Mouse (Mus musculus): ENCODE results near the gene Fastk. TPM values are rescaled to one million over a fixed set of nuclear protein-coding genes. Genes with fewer than 3 reads are reported as not detected.

Fastk gene
- total RNA-seq (2021): 100 to 1,000 TPM; 169 to 176 TPM
- long read RNA-seq, experiment 1, transcript Fastk-213 (9 exons, 2,552 nt): minor isoform, 10 of 573 reads
- long read RNA-seq, experiment 1, transcript Fastk-201 (10 exons, 1,893 nt): major isoform, 461 of 573 reads
- long read RNA-seq, experiment 1, transcript Fastk-215 (2 exons, 411 nt): minor isoform, 7 of 573 reads
- long read RNA-seq, experiment 1, partial matches to known transcripts: 19 of 573 reads
- long read RNA-seq, experiment 1, other reads (novel, unspliced or antisense): 76 of 573 reads
- long read RNA-seq, experiment 2, transcript Fastk-201 (10 exons, 1,893 nt): major isoform, 509 of 640 reads
- long read RNA-seq, experiment 2, transcript Fastk-213 (9 exons, 2,552 nt): minor isoform, 25 of 640 reads
- long read RNA-seq, experiment 2, partial matches to known transcripts: 19 of 640 reads
- long read RNA-seq, experiment 2, other reads (novel, unspliced or antisense): 85 of 640 reads

- peak; percentile 94 for DNase-seq
These were observed at the start of gene Fastk for GRCm38 (mm10) chr5:24444746-24445427. Gene Fastk (minus strand): TSS chr5:24445287.

- no peak for DNase-seq
These were observed 47.6 kb upstream of the Fastk start for GRCm38 (mm10) chr5:24492546-24493285.

GRCm38 (mm10) chr5:24490413-24490920, 45.4 kb upstream of the Fastk start:
- no peak for DNase-seq

GRCm38 (mm10) chr5:24486738-24487137, 41.7 kb upstream of the Fastk start:
- DNase-seq: no peak

- DNase-seq: peak; percentile 76
These were observed 41.0 kb upstream of the Fastk start for GRCm38 (mm10) chr5:24486097-24486496.

GRCm38 (mm10) chr5:24484963-24485362, 39.9 kb upstream of the Fastk start:
- DNase-seq: no peak

- DNase-seq: no peak
These were observed 38.2 kb upstream of the Fastk start for GRCm38 (mm10) chr5:24483326-24483725.

- DNase-seq: no peak
These were observed 37.4 kb upstream of the Fastk start for GRCm38 (mm10) chr5:24482247-24483079.

GRCm38 (mm10) chr5:24481647-24482046, 36.6 kb upstream of the Fastk start:
- no peak for DNase-seq

- DNase-seq: no peak
These were observed 32.8 kb upstream of the Fastk start for GRCm38 (mm10) chr5:24477909-24478308.

GRCm38 (mm10) chr5:24475476-24476241, 30.6 kb upstream of the Fastk start:
- DNase-seq: no peak

GRCm38 (mm10) chr5:24474723-24475261, 29.7 kb upstream of the Fastk start:
- DNase-seq: peak; percentile 42

- DNase-seq: no peak
These were observed 29.1 kb upstream of the Fastk start for GRCm38 (mm10) chr5:24474025-24474722.

- DNase-seq: no peak
These were observed 28.0 kb upstream of the Fastk start for GRCm38 (mm10) chr5:24472884-24473619.

- DNase-seq: no peak
These were observed 25.5 kb upstream of the Fastk start for GRCm38 (mm10) chr5:24470600-24470999.

- no peak for DNase-seq
These were observed 21.7 kb upstream of the Fastk start for GRCm38 (mm10) chr5:24466762-24467161.

GRCm38 (mm10) chr5:24455613-24456012, 10.5 kb upstream of the Fastk start:
- DNase-seq: no peak

GRCm38 (mm10) chr5:24455076-24455475, 10.0 kb upstream of the Fastk start:
- no peak for DNase-seq

GRCm38 (mm10) chr5:24453985-24454303, 8.9 kb upstream of the Fastk start:
- no peak for DNase-seq

Measured in gastrocnemius, postnatal 25 days (tissue).